Mouse (Mus musculus): Measurements from ENCODE around the gene Arl5c.

DNA sequence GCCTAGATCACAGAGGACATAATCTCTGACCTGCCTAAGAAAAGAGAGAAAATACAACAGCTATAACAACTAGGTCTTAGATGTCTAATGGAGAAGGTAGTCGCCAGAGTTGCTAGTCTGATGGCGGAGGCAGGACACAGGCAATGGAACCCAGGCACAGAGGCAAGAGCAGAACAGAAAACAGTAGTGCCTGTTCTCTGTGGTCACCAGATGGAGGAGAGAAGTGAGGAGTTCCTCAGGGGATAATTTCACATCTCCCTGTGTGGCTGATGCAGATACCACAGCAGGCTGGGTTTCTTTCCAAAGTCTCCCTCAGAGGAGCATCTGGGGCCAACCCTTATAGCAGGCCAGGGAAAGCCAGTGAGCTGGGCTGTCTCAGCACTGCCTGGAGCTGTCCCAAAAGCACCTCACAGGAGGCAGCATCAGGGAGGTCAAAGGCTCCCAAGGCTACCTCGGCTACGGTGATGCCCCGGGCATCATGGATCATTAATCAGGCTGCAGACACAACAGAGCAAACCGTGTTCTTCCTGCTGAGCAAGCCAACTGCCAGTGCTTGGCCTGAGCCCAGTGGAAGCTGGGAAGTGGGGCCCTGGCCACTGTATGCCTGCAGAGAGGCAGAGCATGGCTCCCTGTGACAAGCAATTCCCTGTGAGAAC, 38.9 kb downstream of the Arl5c start:
- no peak for TF ChIP-seq CTCF (IDR thresholded peaks at IDR 0.05; ENCODE audit: extremely low read depth, insufficient read depth, insufficient read length, insufficient replicate concordance)
- TF ChIP-seq POLR2A (IDR thresholded peaks at IDR 0.05; ENCODE audit: low read depth, low read length) = no peak
